Mouse (Mus musculus): ENCODE measurements around the gene Glce. TPM values are rescaled to one million over a fixed set of nuclear protein-coding genes. Genes with fewer than 3 reads are reported as not detected.

The Glce gene
- polyA plus RNA-seq, 1 experiment from 2014 or later, result 25.0 TPM

- H3K9me3 ChIP-seq (ENCODE audit: control insufficient read depth, low read length), result no peaks in the 10 kb centered on the region
- H3K9ac ChIP-seq (ENCODE audit: low read length), result no peak overlapping the region
- H3K4me2 ChIP-seq (ENCODE audit: low read depth, severe bottlenecking), result no peak overlapping the region
- H3K27me3 ChIP-seq (ENCODE audit: control insufficient read depth, insufficient read depth, low read length), result no peaks in the 10 kb centered on the region
- no peak for ATAC-seq (ENCODE audit: insufficient number of reproducible peaks, low FRiP score, low TSS enrichment, low read depth)
- DNase-seq (ENCODE audit: low spot score), result no peak
- H3K36me3 ChIP-seq (ENCODE audit: control insufficient read depth, insufficient read depth, low read length), result no peaks in the 10 kb centered on the region
- H3K4me1 ChIP-seq (ENCODE audit: control insufficient read depth, insufficient read depth, low read length), result no peaks in the 10 kb centered on the region; the same call in 1 of the 2 replicates
- no peak overlapping the region for H3K27ac ChIP-seq (replicated peaks; ENCODE audit: low read depth, low read length)
- no peak overlapping the region for H3K4me3 ChIP-seq (ENCODE audit: low read depth, low read length)
- WGBS, result 23% methylated on average over 4 of the region's 4 CpGs
These were observed 33.4 kb upstream of the Glce start for GRCm38 (mm10) chr9:62155821-62156220.

- no peak for ATAC-seq (ENCODE audit: insufficient number of reproducible peaks, low FRiP score, low TSS enrichment, low read depth)
These were observed 32.9 kb upstream of the Glce start for GRCm38 (mm10) chr9:62155400-62155799.

DNA sequence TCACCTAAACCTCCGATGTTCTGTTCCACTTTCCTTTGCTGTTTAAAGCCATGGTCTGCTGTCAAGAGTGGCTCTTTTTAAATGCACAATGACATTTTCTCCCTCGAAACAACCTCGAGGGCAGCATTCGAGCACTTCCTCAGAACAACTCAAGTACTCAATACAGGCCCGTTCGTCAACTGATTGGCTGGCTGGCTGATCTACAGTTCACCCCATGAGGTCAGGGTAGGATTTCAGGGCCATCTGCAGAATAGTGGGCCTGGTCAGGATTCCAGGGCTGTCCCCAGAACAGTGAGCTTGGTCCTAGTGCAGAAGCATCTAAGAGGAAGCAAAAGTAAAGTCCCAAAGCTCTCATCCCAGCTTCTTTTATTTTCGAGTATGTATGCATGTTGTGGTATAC is 32.5 kb upstream of the Glce start:
- H3K27me3 ChIP-seq (ENCODE audit: control insufficient read depth, insufficient read depth, low read length), result no peaks in the 10 kb centered on the region
- ATAC-seq (ENCODE audit: insufficient number of reproducible peaks, low FRiP score, low TSS enrichment, low read depth), result no peak
- no peak overlapping the region for H3K27ac ChIP-seq (replicated peaks; ENCODE audit: low read depth, low read length)
- H3K4me3 ChIP-seq (ENCODE audit: low read depth, low read length), result no peak overlapping the region
- H3K4me1 ChIP-seq (ENCODE audit: control insufficient read depth, insufficient read depth, low read length), result no peaks in the 10 kb centered on the region; the same call in 1 of the 2 replicates
- 71% methylated on average over 7 of the region's 7 CpGs for WGBS
- H3K9me3 ChIP-seq (ENCODE audit: control insufficient read depth, low read length), result no peaks in the 10 kb centered on the region
- H3K36me3 ChIP-seq (ENCODE audit: control insufficient read depth, insufficient read depth, low read length), result no peaks in the 10 kb centered on the region
- no peak overlapping the region for H3K9ac ChIP-seq (ENCODE audit: low read length)
- no peak for DNase-seq (ENCODE audit: low spot score)
- no peak overlapping the region for H3K4me2 ChIP-seq (ENCODE audit: low read depth, severe bottlenecking)

More at GRCm38 (mm10) chr9:62155400-62155799, 32.9 kb upstream of the Glce start:
- H3K27ac ChIP-seq (replicated peaks; ENCODE audit: low read depth, low read length), result no peak overlapping the region
- no peak overlapping the region for H3K4me3 ChIP-seq (ENCODE audit: low read depth, low read length)
- no peaks in the 10 kb centered on the region; the same call in 1 of the 2 replicates for H3K4me1 ChIP-seq (ENCODE audit: control insufficient read depth, insufficient read depth, low read length)
- no peak overlapping the region for H3K9ac ChIP-seq (ENCODE audit: low read length)
- H3K27me3 ChIP-seq (ENCODE audit: control insufficient read depth, insufficient read depth, low read length), result no peaks in the 10 kb centered on the region
- no peaks in the 10 kb centered on the region for H3K36me3 ChIP-seq (ENCODE audit: control insufficient read depth, insufficient read depth, low read length)
- 78% methylated on average over 6 of the region's 6 CpGs for WGBS
- H3K4me2 ChIP-seq (ENCODE audit: low read depth, severe bottlenecking), result no peak overlapping the region
- no peak for DNase-seq (ENCODE audit: low spot score)
- H3K9me3 ChIP-seq (ENCODE audit: control insufficient read depth, low read length), result no peaks in the 10 kb centered on the region

DNA sequence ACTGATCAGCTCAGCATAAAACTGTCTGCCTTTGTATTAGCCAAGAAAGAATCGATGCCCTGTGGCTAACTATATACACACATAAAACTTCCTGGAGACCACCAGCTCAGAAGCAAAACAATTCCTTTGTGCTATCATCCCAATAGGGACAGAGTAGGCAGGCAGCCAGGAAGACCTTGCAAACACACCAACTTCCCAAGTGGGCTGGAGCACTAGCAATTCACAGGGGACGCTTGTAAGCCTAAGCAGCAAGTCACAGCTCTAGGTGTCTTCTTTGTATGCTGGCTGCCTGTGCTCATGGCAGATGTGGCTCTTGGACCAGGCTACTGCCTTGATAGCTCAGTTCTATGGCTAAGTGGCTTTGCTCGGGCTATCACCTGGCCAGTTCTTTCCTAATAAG is 32.1 kb upstream of the Glce start:
- no peaks in the 10 kb centered on the region for H3K27me3 ChIP-seq (ENCODE audit: control insufficient read depth, insufficient read depth, low read length)
- DNase-seq (ENCODE audit: low spot score) (no peak), ATAC-seq (ENCODE audit: insufficient number of reproducible peaks, low FRiP score, low TSS enrichment, low read depth) (no peak)
- H3K36me3 ChIP-seq (ENCODE audit: control insufficient read depth, insufficient read depth, low read length), result no peaks in the 10 kb centered on the region
- WGBS, result 74% methylated on average over 3 of the region's 3 CpGs
- H3K9ac ChIP-seq (ENCODE audit: low read length), result no peak overlapping the region
- no peaks in the 10 kb centered on the region; the same call in 1 of the 2 replicates for H3K4me1 ChIP-seq (ENCODE audit: control insufficient read depth, insufficient read depth, low read length)
- no peaks in the 10 kb centered on the region for H3K9me3 ChIP-seq (ENCODE audit: control insufficient read depth, low read length)
- H3K4me3 ChIP-seq (ENCODE audit: low read depth, low read length), result no peak overlapping the region
- H3K4me2 ChIP-seq (ENCODE audit: low read depth, severe bottlenecking), result no peak overlapping the region
- no peak overlapping the region for H3K27ac ChIP-seq (replicated peaks; ENCODE audit: low read depth, low read length)

DNA sequence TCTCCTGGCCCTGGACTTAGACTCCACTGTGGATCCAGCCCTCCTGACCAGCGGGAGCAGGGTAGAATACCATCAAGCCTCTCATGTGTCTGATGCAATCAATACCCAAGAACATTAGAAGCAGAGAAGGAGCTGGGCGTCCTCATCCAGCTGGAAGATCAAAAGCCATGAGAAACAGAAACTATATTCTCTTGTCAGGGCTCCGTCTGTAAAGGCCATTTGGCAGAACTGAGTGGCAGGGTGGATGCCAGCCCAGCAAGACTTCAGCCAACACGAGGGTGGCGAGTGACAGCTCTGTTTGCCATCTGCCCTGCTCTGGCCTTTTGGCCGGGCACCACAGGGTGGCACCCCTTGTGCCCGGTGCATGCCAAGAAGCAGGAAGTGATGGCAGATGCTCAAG is 30.8 kb upstream of the Glce start:
- 80% methylated on average over 7 of the region's 7 CpGs for WGBS
- H3K27me3 ChIP-seq (ENCODE audit: control insufficient read depth, insufficient read depth, low read length), result no peaks in the 10 kb centered on the region
- H3K9me3 ChIP-seq (ENCODE audit: control insufficient read depth, low read length), result no peaks in the 10 kb centered on the region
- no peaks in the 10 kb centered on the region for H3K36me3 ChIP-seq (ENCODE audit: control insufficient read depth, insufficient read depth, low read length)
- no peak overlapping the region for H3K27ac ChIP-seq (replicated peaks; ENCODE audit: low read depth, low read length)
- H3K4me1 ChIP-seq (ENCODE audit: control insufficient read depth, insufficient read depth, low read length), result no peaks in the 10 kb centered on the region; the same call in 1 of the 2 replicates
- H3K9ac ChIP-seq (ENCODE audit: low read length), result no peak overlapping the region
- no peak overlapping the region for H3K4me3 ChIP-seq (ENCODE audit: low read depth, low read length)
- H3K4me2 ChIP-seq (ENCODE audit: low read depth, severe bottlenecking), result no peak overlapping the region
- ATAC-seq (ENCODE audit: insufficient number of reproducible peaks, low FRiP score, low TSS enrichment, low read depth), result no peak
- DNase-seq (ENCODE audit: low spot score), result no peak

DNA sequence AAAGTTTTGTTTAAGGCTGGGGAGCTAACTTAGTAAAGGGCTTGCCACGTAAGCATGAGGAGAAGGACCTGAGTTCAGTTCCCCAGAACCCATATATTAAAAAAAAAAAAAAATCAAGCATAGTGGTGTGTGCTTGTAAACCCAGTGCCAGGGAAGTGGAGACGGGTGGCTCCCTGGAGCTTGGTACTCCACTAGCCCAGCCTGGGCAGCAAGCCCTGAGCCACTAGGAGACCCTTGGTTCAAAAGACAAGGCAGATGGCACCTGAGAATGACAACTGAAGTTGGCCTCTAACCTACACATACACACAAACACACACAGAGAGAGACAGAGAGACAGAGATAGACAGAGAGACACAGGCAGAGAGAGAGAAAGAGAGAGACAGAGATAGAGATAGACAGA is 30.1 kb upstream of the Glce start:
- ATAC-seq (ENCODE audit: insufficient number of reproducible peaks, low FRiP score, low TSS enrichment, low read depth) (no peak), DNase-seq (ENCODE audit: low spot score) (no peak)
- Histone ChIP-seq H3K4me3 (ENCODE audit: low read depth, low read length) (no peak overlapping the region), H3K36me3 (ENCODE audit: control insufficient read depth, insufficient read depth, low read length) (no peaks in the 10 kb centered on the region), H3K27me3 (ENCODE audit: control insufficient read depth, insufficient read depth, low read length) (no peaks in the 10 kb centered on the region), H3K4me1 (ENCODE audit: control insufficient read depth, insufficient read depth, low read length) (no peaks in the 10 kb centered on the region; the same call in 1 of the 2 replicates), H3K9me3 (ENCODE audit: control insufficient read depth, low read length) (no peaks in the 10 kb centered on the region), H3K4me2 (ENCODE audit: low read depth, severe bottlenecking) (no peak overlapping the region), H3K27ac (replicated peaks; ENCODE audit: low read depth, low read length) (no peak overlapping the region), H3K9ac (ENCODE audit: low read length) (no peak overlapping the region)
- 91% methylated on average over 2 of the region's 2 CpGs for WGBS

GRCm38 (mm10) chr9:62145198-62145597 is 22.7 kb upstream of the Glce start:
- Histone ChIP-seq H3K4me3 (ENCODE audit: low read depth, low read length) (no peak overlapping the region), H3K27ac (replicated peaks; ENCODE audit: low read depth, low read length) (no peak overlapping the region), H3K4me1 (ENCODE audit: control insufficient read depth, insufficient read depth, low read length) (no peaks in the 10 kb centered on the region), H3K27me3 (ENCODE audit: control insufficient read depth, insufficient read depth, low read length) (no peaks in the 10 kb centered on the region), H3K9me3 (ENCODE audit: control insufficient read depth, low read length) (no peaks in the 10 kb centered on the region), H3K4me2 (ENCODE audit: low read depth, severe bottlenecking) (no peak overlapping the region), H3K9ac (ENCODE audit: low read length) (no peak overlapping the region), H3K36me3 (ENCODE audit: control insufficient read depth, insufficient read depth, low read length) (no peaks in the 10 kb centered on the region)
- DNase-seq (ENCODE audit: low spot score), result no peak
- no peak for ATAC-seq (ENCODE audit: insufficient number of reproducible peaks, low FRiP score, low TSS enrichment, low read depth)
- 84% methylated on average over 2 of the region's 2 CpGs for WGBS

GRCm38 (mm10) chr9:62143428-62143827 is 21.0 kb upstream of the Glce start:
- ATAC-seq (ENCODE audit: insufficient number of reproducible peaks, low FRiP score, low TSS enrichment, low read depth), result no peak
- no peak overlapping the region for H3K9ac ChIP-seq (ENCODE audit: low read length)
- DNase-seq (ENCODE audit: low spot score), result no peak
- no peak overlapping the region for H3K27ac ChIP-seq (replicated peaks; ENCODE audit: low read depth, low read length)
- 59% methylated on average over 7 of the region's 7 CpGs for WGBS
- H3K27me3 ChIP-seq (ENCODE audit: control insufficient read depth, insufficient read depth, low read length), result no peaks in the 10 kb centered on the region
- H3K4me3 ChIP-seq (ENCODE audit: low read depth, low read length), result no peak overlapping the region
- no peaks in the 10 kb centered on the region for H3K36me3 ChIP-seq (ENCODE audit: control insufficient read depth, insufficient read depth, low read length)
- 0 out of 2 replicates have a peak, but pooled peaks cover 6% of the 10 kb centered on the region for H3K4me1 ChIP-seq (ENCODE audit: control insufficient read depth, insufficient read depth, low read length)
- no peak overlapping the region for H3K4me2 ChIP-seq (ENCODE audit: low read depth, severe bottlenecking)
- no peaks in the 10 kb centered on the region for H3K9me3 ChIP-seq (ENCODE audit: control insufficient read depth, low read length)

DNA sequence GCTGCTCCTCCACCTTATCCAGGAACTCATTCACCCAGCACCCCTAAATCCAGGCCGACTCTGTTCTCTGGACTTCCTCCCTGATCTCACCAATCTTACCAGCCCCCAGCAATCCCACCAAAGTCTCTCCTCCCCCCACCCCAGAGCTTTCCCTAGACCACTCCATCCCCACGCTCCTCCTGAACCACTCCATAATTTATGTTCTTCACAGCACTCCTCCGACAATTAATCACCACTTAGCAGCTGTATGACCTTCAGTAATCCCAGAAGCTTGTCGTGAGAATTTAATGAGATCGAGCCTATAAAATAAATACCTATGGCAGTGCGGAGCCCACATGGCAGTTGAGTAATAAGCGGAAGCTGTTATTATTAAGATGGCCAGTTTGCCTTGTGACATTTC is 16.6 kb upstream of the Glce start:
- WGBS, result 43% methylated on average over 7 of the region's 7 CpGs
- H3K36me3 ChIP-seq (ENCODE audit: control insufficient read depth, insufficient read depth, low read length), result no peaks in the 10 kb centered on the region
- H3K9ac ChIP-seq (ENCODE audit: low read length), result no peak overlapping the region
- H3K27ac ChIP-seq (replicated peaks; ENCODE audit: low read depth, low read length), result no peak overlapping the region
- no peak for ATAC-seq (ENCODE audit: insufficient number of reproducible peaks, low FRiP score, low TSS enrichment, low read depth)
- no peak overlapping the region for H3K4me2 ChIP-seq (ENCODE audit: low read depth, severe bottlenecking)
- H3K9me3 ChIP-seq (ENCODE audit: control insufficient read depth, low read length), result no peaks in the 10 kb centered on the region
- no peak overlapping the region for H3K4me3 ChIP-seq (ENCODE audit: low read depth, low read length)
- no peaks in the 10 kb centered on the region for H3K27me3 ChIP-seq (ENCODE audit: control insufficient read depth, insufficient read depth, low read length)
- H3K4me1 ChIP-seq (ENCODE audit: control insufficient read depth, insufficient read depth, low read length), result 0 out of 2 replicates have a peak, but pooled peaks cover 6% of the 10 kb centered on the region
- no peak for DNase-seq (ENCODE audit: low spot score)
